Mouse (Mus musculus): ENCODE measurements around the gene Catsperb. TPM values are rescaled to one million over a fixed set of nuclear protein-coding genes. Genes with fewer than 3 reads are reported as not detected.
"Not testable (repeated sequence)": the region's sequence is repeated elsewhere in the genome, so short reads cannot be mapped to it uniquely, and the experiment has no call there.

Catsperb gene
- not detected in 2 replicates for polyA plus RNA-seq (2014; fragmentation: Nextera tagmentation; extraction: Ambion mirVana)

DNA sequence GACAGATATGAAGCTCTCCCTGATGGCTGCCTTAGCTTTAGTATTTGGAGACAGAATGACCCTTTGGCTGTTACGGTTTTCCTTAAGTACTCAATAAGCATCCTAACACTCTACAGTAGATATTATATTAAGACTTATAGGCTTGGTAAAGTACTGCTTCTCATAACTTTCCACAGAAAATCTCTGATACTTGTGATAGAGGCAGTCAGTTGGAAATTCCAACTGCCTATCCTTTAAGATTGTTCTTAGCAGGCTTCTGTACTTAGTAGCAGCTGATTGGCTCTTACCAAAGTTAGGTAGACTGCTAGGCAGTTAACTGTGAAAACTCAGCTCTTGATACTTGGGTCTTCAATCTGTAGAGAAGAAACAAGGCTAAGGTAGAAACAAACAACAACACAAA, at the start of gene Catsperb:
TSS of gene Catsperb (plus strand) at position 301 of the 400 bp plus-strand sequence.
- H3K36me3 ChIP-seq (ENCODE audit: control insufficient read depth, insufficient read depth, low read length); H3K4me1 ChIP-seq (ENCODE audit: control insufficient read depth, insufficient read depth, low read length); DNase-seq; H3K4me2 ChIP-seq (ENCODE audit: low read length); H3K4me3 ChIP-seq (replicated peaks; ENCODE audit: low read depth, low read length); H3K9me3 ChIP-seq (ENCODE audit: control insufficient read depth, low read length); H3K9ac ChIP-seq (replicated peaks; ENCODE audit: low read length); H3K27ac ChIP-seq (replicated peaks; ENCODE audit: low read depth, low read length); H3K27me3 ChIP-seq (ENCODE audit: control insufficient read depth, insufficient read depth, low read length); ATAC-seq (ENCODE audit: low FRiP score, low TSS enrichment): not testable (repeated sequence)
- WGBS: 78% methylated on average over 1 of the region's 1 CpGs

DNA sequence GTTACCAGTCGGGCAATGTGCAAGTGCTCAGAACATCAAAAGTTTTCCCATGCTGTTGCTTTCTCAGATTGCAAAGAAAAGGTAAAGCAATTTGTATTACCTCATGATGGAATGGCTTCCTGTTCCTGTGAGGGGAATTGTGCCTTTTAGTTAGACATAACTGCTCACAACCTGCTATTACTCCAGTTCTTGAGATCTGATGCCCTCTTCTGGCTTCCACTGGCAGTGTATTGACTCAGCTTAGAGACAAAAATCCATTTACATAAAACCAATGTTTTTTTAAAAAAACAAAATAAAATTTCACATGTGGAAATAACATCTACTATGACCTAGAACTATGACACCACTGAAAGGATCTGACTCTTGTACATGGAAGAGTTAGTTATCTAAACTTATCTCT, 43.0 kb upstream of the Catsperb start:
- peak; percentile 4 for DNase-seq
- not testable (repeated sequence) for H3K4me1 ChIP-seq (ENCODE audit: control insufficient read depth, insufficient read depth, low read length); H3K36me3 ChIP-seq (ENCODE audit: control insufficient read depth, insufficient read depth, low read length); H3K27me3 ChIP-seq (ENCODE audit: control insufficient read depth, insufficient read depth, low read length); H3K9me3 ChIP-seq (ENCODE audit: control insufficient read depth, low read length); ATAC-seq (ENCODE audit: low FRiP score, low TSS enrichment); H3K9ac ChIP-seq (replicated peaks; ENCODE audit: low read length); H3K27ac ChIP-seq (replicated peaks; ENCODE audit: low read depth, low read length); H3K4me2 ChIP-seq (ENCODE audit: low read length); H3K4me3 ChIP-seq (replicated peaks; ENCODE audit: low read depth, low read length)
- 91% methylated on average over 1 of the region's 1 CpGs for WGBS

DNA sequence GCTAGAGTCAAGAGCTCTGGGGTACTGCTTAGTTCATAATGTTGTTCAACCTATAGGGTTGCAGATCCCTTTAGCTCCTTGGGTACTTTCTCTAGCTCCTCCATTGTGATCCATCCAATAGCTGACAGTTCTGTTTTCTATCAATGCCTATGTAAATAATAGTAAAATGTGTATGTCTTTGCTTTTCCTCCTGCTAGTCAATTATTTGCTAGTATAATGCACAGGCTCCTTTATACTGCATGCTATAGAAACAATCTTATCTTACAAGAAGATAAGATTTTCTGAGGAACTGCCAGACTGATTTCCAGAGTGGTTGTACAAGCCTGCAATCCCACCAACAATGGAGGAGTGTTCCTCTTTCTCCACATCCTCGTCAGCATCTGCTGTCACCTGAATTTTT, 23.0 kb upstream of the Catsperb start:
- WGBS: no CpG with 5 or more reads among the region's 1 CpGs
- H3K4me1 ChIP-seq (ENCODE audit: control insufficient read depth, insufficient read depth, low read length); H3K9me3 ChIP-seq (ENCODE audit: control insufficient read depth, low read length); DNase-seq; H3K9ac ChIP-seq (replicated peaks; ENCODE audit: low read length); H3K27ac ChIP-seq (replicated peaks; ENCODE audit: low read depth, low read length); H3K4me3 ChIP-seq (replicated peaks; ENCODE audit: low read depth, low read length); H3K4me2 ChIP-seq (ENCODE audit: low read length); H3K27me3 ChIP-seq (ENCODE audit: control insufficient read depth, insufficient read depth, low read length); ATAC-seq (ENCODE audit: low FRiP score, low TSS enrichment); H3K36me3 ChIP-seq (ENCODE audit: control insufficient read depth, insufficient read depth, low read length): not testable (repeated sequence)

DNA sequence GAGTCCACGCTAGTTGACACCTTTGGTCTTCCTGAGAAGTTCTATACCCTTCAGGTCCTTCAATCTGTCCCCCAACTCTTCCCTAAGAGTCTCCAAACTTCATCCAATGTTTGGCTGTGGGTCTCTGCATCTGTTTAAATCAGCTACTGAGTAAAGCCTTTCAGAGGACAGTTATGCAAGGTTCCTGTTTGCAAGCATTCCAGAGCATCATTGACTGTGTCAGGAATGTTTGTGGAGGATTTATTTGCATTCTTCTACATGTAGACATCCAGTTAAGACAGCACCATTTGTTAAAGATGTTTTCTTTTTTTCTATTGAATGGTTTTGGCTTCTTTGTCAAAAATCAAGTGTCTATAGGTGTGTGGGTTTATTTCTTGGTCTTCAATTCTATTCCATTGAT, 21.7 kb downstream of the Catsperb start:
- H3K36me3 ChIP-seq (ENCODE audit: control insufficient read depth, insufficient read depth, low read length): no peaks in the 10 kb centered on the region
- 65% methylated on average over 1 of the region's 1 CpGs for WGBS
- H3K9ac ChIP-seq (replicated peaks; ENCODE audit: low read length): no peak overlapping the region
- no peaks in the 10 kb centered on the region for H3K27me3 ChIP-seq (ENCODE audit: control insufficient read depth, insufficient read depth, low read length)
- no peak for ATAC-seq (ENCODE audit: low FRiP score, low TSS enrichment)
- no peaks in the 10 kb centered on the region for H3K4me1 ChIP-seq (ENCODE audit: control insufficient read depth, insufficient read depth, low read length)
- H3K27ac ChIP-seq (replicated peaks; ENCODE audit: low read depth, low read length): no peak overlapping the region
- no peak for DNase-seq
- H3K4me3 ChIP-seq (replicated peaks; ENCODE audit: low read depth, low read length): no peak overlapping the region
- no peaks in the 10 kb centered on the region for H3K9me3 ChIP-seq (ENCODE audit: control insufficient read depth, low read length)
- no peak overlapping the region for H3K4me2 ChIP-seq (ENCODE audit: low read length)

DNA sequence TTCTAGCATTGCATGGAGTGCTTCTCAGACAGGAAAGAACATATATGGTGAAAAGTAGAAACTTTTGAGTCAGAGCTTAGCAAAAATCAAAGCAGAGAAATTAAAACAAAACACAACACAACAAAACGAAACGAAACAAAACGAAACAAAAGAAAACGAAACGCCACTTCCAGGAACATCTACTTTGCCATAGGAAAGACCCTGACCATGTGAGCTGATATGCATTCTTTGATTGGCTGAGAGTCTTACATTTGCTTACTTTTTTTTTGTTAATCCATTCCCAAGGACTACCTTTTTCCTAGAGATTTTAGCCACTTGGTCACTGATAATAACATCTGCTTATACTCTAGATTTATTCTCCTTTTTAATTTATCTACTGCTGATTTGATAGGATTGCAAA, 57.6 kb downstream of the Catsperb start:
- Histone ChIP-seq H3K36me3 (ENCODE audit: control insufficient read depth, insufficient read depth, low read length) (no peaks in the 10 kb centered on the region), H3K4me2 (ENCODE audit: low read length) (no peak overlapping the region), H3K27me3 (ENCODE audit: control insufficient read depth, insufficient read depth, low read length) (no peaks in the 10 kb centered on the region), H3K4me1 (ENCODE audit: control insufficient read depth, insufficient read depth, low read length) (no peaks in the 10 kb centered on the region), H3K4me3 (replicated peaks; ENCODE audit: low read depth, low read length) (no peak overlapping the region), H3K9ac (replicated peaks; ENCODE audit: low read length) (no peak overlapping the region), H3K27ac (replicated peaks; ENCODE audit: low read depth, low read length) (no peak overlapping the region), H3K9me3 (ENCODE audit: control insufficient read depth, low read length) (no peaks in the 10 kb centered on the region)
- 91% methylated on average over 5 of the region's 5 CpGs for WGBS
- DNase-seq (no peak), ATAC-seq (ENCODE audit: low FRiP score, low TSS enrichment) (no peak)

DNA sequence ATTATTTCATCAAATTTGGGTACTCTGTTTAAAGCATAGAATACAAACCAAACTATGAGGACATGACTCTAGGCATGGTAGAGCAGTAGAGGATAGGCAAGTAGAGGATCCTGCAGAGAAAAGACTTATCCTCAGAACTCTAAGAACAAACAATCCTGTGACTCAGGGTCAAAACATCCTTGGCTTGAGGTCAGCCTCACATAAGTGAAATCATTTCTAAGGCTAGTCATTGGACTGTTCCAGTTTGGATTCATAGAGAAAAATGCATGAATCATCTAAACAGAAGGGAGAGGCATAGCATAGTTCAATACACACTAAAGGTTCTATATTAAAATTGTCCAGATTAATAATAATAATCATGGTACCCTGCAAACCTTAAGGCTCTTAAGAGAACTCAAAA, 79.1 kb downstream of the Catsperb start:
- Histone ChIP-seq H3K9ac (replicated peaks; ENCODE audit: low read length) (no peak overlapping the region), H3K9me3 (ENCODE audit: control insufficient read depth, low read length) (no peaks in the 10 kb centered on the region), H3K4me3 (replicated peaks; ENCODE audit: low read depth, low read length) (no peak overlapping the region), H3K4me2 (ENCODE audit: low read length) (no peak overlapping the region), H3K27ac (replicated peaks; ENCODE audit: low read depth, low read length) (no peak overlapping the region), H3K36me3 (ENCODE audit: control insufficient read depth, insufficient read depth, low read length) (no peaks in the 10 kb centered on the region), H3K4me1 (ENCODE audit: control insufficient read depth, insufficient read depth, low read length) (no peaks in the 10 kb centered on the region), H3K27me3 (ENCODE audit: control insufficient read depth, insufficient read depth, low read length) (no peaks in the 10 kb centered on the region)
- DNase-seq (no peak), ATAC-seq (ENCODE audit: low FRiP score, low TSS enrichment) (no peak)

DNA sequence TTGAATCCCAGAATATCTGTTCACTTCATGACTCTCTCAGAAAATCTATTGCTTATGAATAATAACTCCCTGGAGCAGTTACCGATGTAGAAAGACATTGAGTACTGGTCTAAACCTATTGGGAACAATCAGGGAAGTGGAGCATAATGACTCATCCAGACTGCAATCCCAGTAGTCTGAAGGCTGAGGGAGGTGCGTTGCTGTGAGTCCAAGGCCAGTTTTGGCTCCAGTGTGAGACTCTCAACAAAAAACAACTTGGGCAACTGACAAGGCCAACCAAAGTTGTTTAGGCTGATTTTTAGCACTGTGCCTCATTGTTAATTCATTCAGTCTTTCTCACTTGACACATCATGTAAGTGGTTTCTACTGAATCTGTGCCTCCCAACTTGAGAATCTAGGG, 106.9 kb downstream of the Catsperb start:
- 90% methylated on average over 2 of the region's 2 CpGs for WGBS
- H3K4me3 ChIP-seq (replicated peaks; ENCODE audit: low read depth, low read length): not testable (repeated sequence)

DNA sequence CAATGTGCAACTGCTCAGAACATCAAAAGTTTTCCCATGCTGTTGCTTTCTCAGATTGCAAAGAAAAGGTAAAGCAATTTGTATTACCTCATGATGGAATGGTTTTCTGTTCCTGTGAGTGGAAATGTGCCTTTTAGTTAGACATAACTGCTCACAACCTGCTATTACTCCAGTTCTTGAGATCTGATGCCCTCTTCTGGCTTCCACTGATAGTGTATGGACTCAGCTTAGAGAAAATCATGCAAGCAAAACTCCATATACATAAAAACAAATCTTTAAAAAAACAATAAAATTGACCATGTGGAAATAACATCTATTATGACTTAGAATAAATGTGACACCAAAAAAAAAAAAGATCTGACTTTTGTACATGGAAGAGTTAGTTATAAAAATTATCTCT, 202.2 kb downstream of the Catsperb start:
- H3K27ac ChIP-seq (replicated peaks; ENCODE audit: low read depth, low read length); H3K36me3 ChIP-seq (ENCODE audit: control insufficient read depth, insufficient read depth, low read length); H3K4me1 ChIP-seq (ENCODE audit: control insufficient read depth, insufficient read depth, low read length); H3K4me2 ChIP-seq (ENCODE audit: low read length); H3K4me3 ChIP-seq (replicated peaks; ENCODE audit: low read depth, low read length); ATAC-seq (ENCODE audit: low FRiP score, low TSS enrichment); H3K9me3 ChIP-seq (ENCODE audit: control insufficient read depth, low read length); H3K9ac ChIP-seq (replicated peaks; ENCODE audit: low read length); H3K27me3 ChIP-seq (ENCODE audit: control insufficient read depth, insufficient read depth, low read length): not testable (repeated sequence)
- DNase-seq: peak; percentile 4

More for the DNA sequence above, 106.9 kb downstream of the Catsperb start:
- H3K9me3 ChIP-seq (ENCODE audit: control insufficient read depth, low read length); DNase-seq; H3K36me3 ChIP-seq (ENCODE audit: control insufficient read depth, insufficient read depth, low read length); H3K27me3 ChIP-seq (ENCODE audit: control insufficient read depth, insufficient read depth, low read length); H3K27ac ChIP-seq (replicated peaks; ENCODE audit: low read depth, low read length); ATAC-seq (ENCODE audit: low FRiP score, low TSS enrichment); H3K4me2 ChIP-seq (ENCODE audit: low read length); H3K4me1 ChIP-seq (ENCODE audit: control insufficient read depth, insufficient read depth, low read length); H3K9ac ChIP-seq (replicated peaks; ENCODE audit: low read length): not testable (repeated sequence)

DNA sequence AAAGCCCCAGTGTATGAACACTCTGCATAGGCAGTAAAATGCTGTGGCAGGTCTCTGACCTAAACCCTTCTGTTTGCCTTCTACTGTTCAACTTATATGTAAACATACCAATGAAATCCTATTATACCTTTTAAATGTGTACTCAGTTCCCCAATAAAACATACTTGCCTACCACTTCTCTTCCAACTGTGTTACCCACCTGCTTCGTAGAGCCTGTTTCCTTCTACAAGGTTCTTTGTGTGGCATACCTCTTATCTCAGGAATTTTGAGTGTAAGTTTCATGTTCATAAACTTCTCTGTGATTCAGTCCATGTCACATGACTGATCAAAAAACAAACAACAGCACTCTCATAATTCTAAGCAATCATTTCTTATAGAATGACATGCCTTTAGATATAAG, 228.7 kb downstream of the Catsperb start:
- DNase-seq: no peak
- WGBS: 93% methylated on average over 1 of the region's 1 CpGs
- H3K36me3 ChIP-seq (ENCODE audit: control insufficient read depth, insufficient read depth, low read length): no peaks in the 10 kb centered on the region
- no peak overlapping the region for H3K9ac ChIP-seq (replicated peaks; ENCODE audit: low read length)
- H3K27me3 ChIP-seq (ENCODE audit: control insufficient read depth, insufficient read depth, low read length): no peaks in the 10 kb centered on the region
- H3K4me1 ChIP-seq (ENCODE audit: control insufficient read depth, insufficient read depth, low read length): no peaks in the 10 kb centered on the region
- H3K4me2 ChIP-seq (ENCODE audit: low read length): no peak overlapping the region
- ATAC-seq (ENCODE audit: low FRiP score, low TSS enrichment): no peak
- H3K9me3 ChIP-seq (ENCODE audit: control insufficient read depth, low read length): no peaks in the 10 kb centered on the region
- no peak overlapping the region for H3K4me3 ChIP-seq (replicated peaks; ENCODE audit: low read depth, low read length)
- no peak overlapping the region for H3K27ac ChIP-seq (replicated peaks; ENCODE audit: low read depth, low read length)

All from midbrain, embryonic 14.5 days (tissue).